Mouse (Mus musculus): ENCODE data around the gene A1cf.

- TF ChIP-seq POLR2A (IDR thresholded peaks at IDR 0.05; ENCODE audit: insufficient read depth, low read length) (no peak), CTCF (IDR thresholded peaks at IDR 0.05; ENCODE audit: low read depth, low read length) (no peak)
Observed at GRCm38 (mm10) chr19:31891001-31891893, 22.7 kb downstream of the A1cf start.

All from ES-Bruce4 (cell line).